Mouse (Mus musculus): Measurements from ENCODE around the gene Lmnb2. TPM values are rescaled to one million over a fixed set of nuclear protein-coding genes. Genes with fewer than 3 reads are reported as not detected.

Gene Lmnb2
- polyA plus RNA-seq, 1 experiment from 2014 or later = 7.3 TPM

- ATAC-seq (ENCODE audit: insufficient number of reproducible peaks, insufficient read depth, low FRiP score, low read depth) = no peak
- H3K27ac ChIP-seq (replicated peaks in 1 of 2; ENCODE audit: control insufficient read depth in 1 of 2, insufficient read depth in 1 of 2, low read depth in 2 of 2, low read length in 2 of 2) = no peak overlapping the region
- peaks cover 10 to 23% of the 10 kb centered on the region in 2 experiments for H3K4me1 ChIP-seq (ENCODE audit: control insufficient read depth in 2 of 2, insufficient read depth in 2 of 2, low read length in 2 of 2)
- no peaks in the 10 kb centered on the region for H3K27me3 ChIP-seq (ENCODE audit: control insufficient read depth, insufficient read depth, low read length)
- no peak overlapping the region for H3K4me3 ChIP-seq (ENCODE audit: control insufficient read depth in 1 of 2, insufficient read depth in 1 of 2, low read depth in 1 of 2, low read length in 2 of 2)
- peaks cover 28% of the 10 kb centered on the region for H3K36me3 ChIP-seq (ENCODE audit: control insufficient read depth, insufficient read depth, low read length)
- WGBS = 77% methylated on average over 7 of the region's 7 CpGs
- no peak overlapping the region; the same call in 1 of the 2 replicates for H3K9ac ChIP-seq (ENCODE audit: low read length)
- H3K4me2 ChIP-seq (ENCODE audit: low read length) = no peak overlapping the region
- H3K9me3 ChIP-seq (ENCODE audit: control insufficient read depth, low read length) = no peaks in the 10 kb centered on the region
Measured at GRCm38 (mm10) chr10:80858350-80858935, 59.6 kb downstream of the Lmnb2 start.

GRCm38 (mm10) chr10:80857848-80858247, 60.2 kb downstream of the Lmnb2 start:
- Histone ChIP-seq H3K9me3 (ENCODE audit: control insufficient read depth, low read length) (no peaks in the 10 kb centered on the region), H3K9ac (ENCODE audit: low read length) (no peak overlapping the region; the same call in 1 of the 2 replicates), H3K27ac (replicated peaks in 1 of 2; ENCODE audit: control insufficient read depth in 1 of 2, insufficient read depth in 1 of 2, low read depth in 2 of 2, low read length in 2 of 2) (no peak overlapping the region), H3K27me3 (ENCODE audit: control insufficient read depth, insufficient read depth, low read length) (no peaks in the 10 kb centered on the region), H3K4me1 (ENCODE audit: control insufficient read depth in 2 of 2, insufficient read depth in 2 of 2, low read length in 2 of 2) (peaks cover 10 to 23% of the 10 kb centered on the region in 2 experiments), H3K4me2 (ENCODE audit: low read length) (peak overlapping the region; percentile 16), H3K4me3 (ENCODE audit: control insufficient read depth in 1 of 2, insufficient read depth in 1 of 2, low read depth in 1 of 2, low read length in 2 of 2) (no peak overlapping the region), H3K36me3 (ENCODE audit: control insufficient read depth, insufficient read depth, low read length) (peaks cover 28% of the 10 kb centered on the region)
- no peak for ATAC-seq (ENCODE audit: insufficient number of reproducible peaks, insufficient read depth, low FRiP score, low read depth)
- WGBS = 70% methylated on average over 3 of the region's 3 CpGs

GRCm38 (mm10) chr10:80857386-80857785, 60.7 kb downstream of the Lmnb2 start:
- 76% methylated on average over 8 of the region's 8 CpGs for WGBS
- Histone ChIP-seq H3K27ac (replicated peaks in 1 of 2; ENCODE audit: control insufficient read depth in 1 of 2, insufficient read depth in 1 of 2, low read depth in 2 of 2, low read length in 2 of 2) (no peak overlapping the region), H3K9me3 (ENCODE audit: control insufficient read depth, low read length) (no peaks in the 10 kb centered on the region), H3K4me3 (ENCODE audit: control insufficient read depth in 1 of 2, insufficient read depth in 1 of 2, low read depth in 1 of 2, low read length in 2 of 2) (no peak overlapping the region), H3K36me3 (ENCODE audit: control insufficient read depth, insufficient read depth, low read length) (peaks cover 28% of the 10 kb centered on the region), H3K9ac (ENCODE audit: low read length) (no peak overlapping the region), H3K4me1 (ENCODE audit: control insufficient read depth in 2 of 2, insufficient read depth in 2 of 2, low read length in 2 of 2) (peaks cover 10 to 23% of the 10 kb centered on the region in 2 experiments), H3K27me3 (ENCODE audit: control insufficient read depth, insufficient read depth, low read length) (no peaks in the 10 kb centered on the region), H3K4me2 (ENCODE audit: low read length) (no peak overlapping the region; the same call in 1 of the 2 replicates)
- no peak for ATAC-seq (ENCODE audit: insufficient number of reproducible peaks, insufficient read depth, low FRiP score, low read depth)

- no peak overlapping the region for H3K27ac ChIP-seq (replicated peaks in 1 of 2; ENCODE audit: control insufficient read depth in 1 of 2, insufficient read depth in 1 of 2, low read depth in 2 of 2, low read length in 2 of 2)
- H3K4me1 ChIP-seq (ENCODE audit: control insufficient read depth in 2 of 2, insufficient read depth in 2 of 2, low read length in 2 of 2) = peaks cover 10 to 23% of the 10 kb centered on the region in 2 experiments
- ATAC-seq (ENCODE audit: insufficient number of reproducible peaks, insufficient read depth, low FRiP score, low read depth) = no peak
- H3K36me3 ChIP-seq (ENCODE audit: control insufficient read depth, insufficient read depth, low read length) = peaks cover 28% of the 10 kb centered on the region
- no peak overlapping the region for H3K4me3 ChIP-seq (ENCODE audit: control insufficient read depth in 1 of 2, insufficient read depth in 1 of 2, low read depth in 1 of 2, low read length in 2 of 2)
- H3K27me3 ChIP-seq (ENCODE audit: control insufficient read depth, insufficient read depth, low read length) = no peaks in the 10 kb centered on the region
- H3K9me3 ChIP-seq (ENCODE audit: control insufficient read depth, low read length) = no peaks in the 10 kb centered on the region
- 76% methylated on average over 5 of the region's 5 CpGs for whole genome bisulfite sequencing
- 0 out of 2 replicates have a peak overlapping the region, but pooled peaks have one; percentile 11 for H3K9ac ChIP-seq (ENCODE audit: low read length)
- peak overlapping the region; percentile 100; the same call in 1 of the 2 replicates for H3K4me2 ChIP-seq (ENCODE audit: low read length)
Measured at GRCm38 (mm10) chr10:80856908-80857307, 61.1 kb downstream of the Lmnb2 start.

GRCm38 (mm10) chr10:80856267-80856666, 61.8 kb downstream of the Lmnb2 start:
- peaks cover 10 to 23% of the 10 kb centered on the region in 2 experiments for H3K4me1 ChIP-seq (ENCODE audit: control insufficient read depth in 2 of 2, insufficient read depth in 2 of 2, low read length in 2 of 2)
- ATAC-seq (ENCODE audit: insufficient number of reproducible peaks, insufficient read depth, low FRiP score, low read depth) = no peak
- H3K9ac ChIP-seq (ENCODE audit: low read length) = peak overlapping the region; percentile 91
- H3K4me2 ChIP-seq (ENCODE audit: low read length) = peak overlapping the region; percentile 100
- H3K36me3 ChIP-seq (ENCODE audit: control insufficient read depth, insufficient read depth, low read length) = peaks cover 28% of the 10 kb centered on the region
- H3K4me3 ChIP-seq (ENCODE audit: control insufficient read depth in 1 of 2, insufficient read depth in 1 of 2, low read depth in 1 of 2, low read length in 2 of 2) = peak overlapping the region in 1 of 2 experiments; percentile 92; a peak in 1 of 4 replicates
- H3K27me3 ChIP-seq (ENCODE audit: control insufficient read depth, insufficient read depth, low read length) = no peaks in the 10 kb centered on the region
- H3K27ac ChIP-seq (replicated peaks in 1 of 2; ENCODE audit: control insufficient read depth in 1 of 2, insufficient read depth in 1 of 2, low read depth in 2 of 2, low read length in 2 of 2) = no peak overlapping the region
- WGBS = 72% methylated on average over 3 of the region's 3 CpGs
- no peaks in the 10 kb centered on the region for H3K9me3 ChIP-seq (ENCODE audit: control insufficient read depth, low read length)

DNA sequence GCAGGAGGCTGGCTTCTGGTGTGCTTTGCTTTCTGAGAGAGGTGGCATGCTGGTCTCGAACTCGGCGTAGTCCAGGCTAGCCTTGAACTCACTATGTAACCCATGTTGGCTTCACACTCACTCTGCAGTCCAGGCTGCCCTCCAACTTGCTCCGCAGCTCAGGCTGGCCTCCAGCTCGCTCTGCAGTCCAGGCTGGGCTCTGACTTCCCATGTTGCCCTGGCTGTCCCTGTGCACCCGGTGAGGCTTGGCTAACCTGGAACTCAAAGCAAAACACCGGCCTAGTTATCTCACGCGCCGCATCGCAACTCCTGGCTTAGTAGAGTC, 62.3 kb downstream of the Lmnb2 start:
- H3K4me3 ChIP-seq (ENCODE audit: control insufficient read depth in 1 of 2, insufficient read depth in 1 of 2, low read depth in 1 of 2, low read length in 2 of 2) = peak overlapping the region; percentile 92 to 99
- peak overlapping the region; percentile 100 for H3K4me2 ChIP-seq (ENCODE audit: low read length)
- peaks cover 10 to 23% of the 10 kb centered on the region in 2 experiments for H3K4me1 ChIP-seq (ENCODE audit: control insufficient read depth in 2 of 2, insufficient read depth in 2 of 2, low read length in 2 of 2)
- H3K36me3 ChIP-seq (ENCODE audit: control insufficient read depth, insufficient read depth, low read length) = peaks cover 30% of the 10 kb centered on the region
- 10% methylated on average over 11 of the region's 11 CpGs for WGBS
- no peaks in the 10 kb centered on the region for H3K9me3 ChIP-seq (ENCODE audit: control insufficient read depth, low read length)
- H3K27me3 ChIP-seq (ENCODE audit: control insufficient read depth, insufficient read depth, low read length) = no peaks in the 10 kb centered on the region
- no peak for ATAC-seq (ENCODE audit: insufficient number of reproducible peaks, insufficient read depth, low FRiP score, low read depth)
- no peak overlapping the region for H3K27ac ChIP-seq (replicated peaks in 1 of 2; ENCODE audit: control insufficient read depth in 1 of 2, insufficient read depth in 1 of 2, low read depth in 2 of 2, low read length in 2 of 2)
- H3K9ac ChIP-seq (ENCODE audit: low read length) = peak overlapping the region; percentile 91

GRCm38 (mm10) chr10:80854913-80855748, 62.9 kb downstream of the Lmnb2 start, which contains the start of the genes Lsm7 and Sppl2b:
Gene Lsm7, minus strand, starts transcription at chr10:80855209.
Gene Sppl2b, plus strand, starts transcription at chr10:80855275.
- Histone ChIP-seq H3K4me3 (ENCODE audit: control insufficient read depth in 1 of 2, insufficient read depth in 1 of 2, low read depth in 1 of 2, low read length in 2 of 2) (peak within 1 kb of the TSS; percentile 92 to 99), H3K9me3 (ENCODE audit: control insufficient read depth, low read length) (no peaks in the 10 kb centered on the region), H3K27ac (replicated peaks in 1 of 2; ENCODE audit: control insufficient read depth in 1 of 2, insufficient read depth in 1 of 2, low read depth in 2 of 2, low read length in 2 of 2) (peak within 1 kb of the TSS in 1 of 2 experiments; percentile 68; a peak in 3 of 4 replicates), H3K4me2 (ENCODE audit: low read length) (peak within 1 kb of the TSS; percentile 100), H3K4me1 (ENCODE audit: control insufficient read depth in 2 of 2, insufficient read depth in 2 of 2, low read length in 2 of 2) (peaks cover 10 to 23% of the 10 kb centered on the region in 2 experiments), H3K9ac (ENCODE audit: low read length) (peak within 1 kb of the TSS; percentile 91), H3K27me3 (ENCODE audit: control insufficient read depth, insufficient read depth, low read length) (no peaks in the 10 kb centered on the region), H3K36me3 (ENCODE audit: control insufficient read depth, insufficient read depth, low read length) (peaks cover 30% of the 10 kb centered on the region)
- ATAC-seq (ENCODE audit: insufficient number of reproducible peaks, insufficient read depth, low FRiP score, low read depth) = peak; percentile 76
- under 1% methylated on average over 79 of the region's 81 CpGs for WGBS

Data from heart, embryonic 14.5 days (tissue).